Comparison of ENCODE assay signal across 9 mouse cellular contexts in genomic region chr2:169634619-169635382, GRCm38 (mm10). TPM values are rescaled to one million over a fixed set of nuclear protein-coding genes. Genes with fewer than 3 reads are reported as not detected.
DNase-seq lines count a peak whose midpoint lies in the region; ATAC-seq and TF ChIP-seq lines count a peak whose summit lies in the region.
"Had no signal": no experiment of that assay in that cellular context is flagged by ENCODE, and none has a peak within 500 bp of the region (broad histone marks: within the 10 kb centered on the region; RNA-seq: fewer than 3 reads in every experiment).

No protein-coding gene starts in this region.

- 55% methylated on average over 17 of the region's 17 CpGs for WGBS in embryonic facial prominence, embryonic 12.5 days
- 40% methylated on average over 17 of the region's 17 CpGs for WGBS in midbrain, postnatal 0 days

- peak overlapping the region; percentile 94 for H3K4me2 ChIP-seq in embryonic facial prominence, embryonic 12.5 days (replicated peaks)
- peak overlapping the region; percentile 96 for H3K4me2 ChIP-seq in midbrain, postnatal 0 days (ENCODE audit: low read depth, low read length, poor library complexity, severe bottlenecking)

- H3K9ac ChIP-seq in embryonic facial prominence, embryonic 12.5 days = peak overlapping the region; percentile 82
- H3K9ac ChIP-seq in midbrain, postnatal 0 days (replicated peaks; ENCODE audit: low read length, poor library complexity, severe bottlenecking) = peak overlapping the region; percentile 5; the same call in 1 of the 2 replicates

- H3K36me3 ChIP-seq in embryonic facial prominence, embryonic 12.5 days = no peaks in the 10 kb centered on the region
- no peaks in the 10 kb centered on the region for H3K36me3 ChIP-seq in midbrain, postnatal 0 days (ENCODE audit: insufficient read depth, low read length)

- no peaks in the 10 kb centered on the region for H3K9me3 ChIP-seq in embryonic facial prominence, embryonic 12.5 days
- H3K9me3 ChIP-seq in midbrain, postnatal 0 days (ENCODE audit: low read length) = no peaks in the 10 kb centered on the region

- no peak for TF ChIP-seq CTCF in midbrain, postnatal 0 days (IDR thresholded peaks at IDR 0.05)

- H3K27ac ChIP-seq in embryonic facial prominence, embryonic 12.5 days = no peak overlapping the region
- no peak overlapping the region for H3K27ac ChIP-seq in midbrain, postnatal 0 days (ENCODE audit: low read depth, low read length)

- H3K4me3 ChIP-seq in embryonic facial prominence, embryonic 12.5 days = peak overlapping the region; percentile 65
- H3K4me3 ChIP-seq in midbrain, postnatal 0 days (ENCODE audit: low read depth, low read length) = peak overlapping the region; percentile 72

- peak; percentile 8 for DNase-seq in kidney, adult 18-20 months
- no peak for DNase-seq in kidney, adult 9 months
- DNase-seq in induced T-regulatory cell, adult 2 months (ENCODE audit: low read depth) = peak; percentile 39
- DNase-seq in midbrain, postnatal 0 days (ENCODE audit: low spot score) = no peak
- DNase-seq in thymus, postnatal 0 days (ENCODE audit: low spot score) = no peak
- DNase-seq in right cerebral cortex, adult 2 months (ENCODE audit: low spot score in 2 of 2) = no peak
- no peak for DNase-seq in left cerebral cortex, postnatal 14 days (ENCODE audit: low spot score in 2 of 2)

- peaks cover 19% of the 10 kb centered on the region; the same call in 1 of the 2 replicates for H3K4me1 ChIP-seq in embryonic facial prominence, embryonic 12.5 days
- H3K4me1 ChIP-seq in midbrain, postnatal 0 days (ENCODE audit: insufficient read depth, low read length) = peaks cover 5% of the 10 kb centered on the region; the same call in 1 of the 2 replicates

- H3K27me3 ChIP-seq in embryonic facial prominence, embryonic 12.5 days = no peaks in the 10 kb centered on the region
- no peaks in the 10 kb centered on the region for H3K27me3 ChIP-seq in midbrain, postnatal 0 days (ENCODE audit: insufficient read depth, low read length)

- ATAC-seq in embryonic facial prominence, embryonic 12.5 days (ENCODE audit: insufficient number of reproducible peaks, insufficient read depth, low FRiP score, low TSS enrichment) = no peak
- no peak for ATAC-seq in midbrain, postnatal 0 days (ENCODE audit: low FRiP score)

- intact Hi-C loops in left cerebral cortex, postnatal 14 days (cut with DNase I) = loop anchor here (5.0 kb wide), 1 partner anchor 892 kb away; the partner anchor contains the start of gene Atp9a

RNA-seq across cellular contexts. Expression of gene Tshz2, which starts 2.0 kb away (rescaled TPM):
- polyA plus RNA-seq in embryonic facial prominence, embryonic 12.5 days (2016; fragmentation: Nextera tagmentation; extraction: Ambion mirVana) = 8.8 and 9.1 TPM in 2 replicates
- total RNA-seq in midbrain, postnatal 0 days (2014; rRNA removed) = 37.2 and 40.8 TPM in 2 replicates
- 19.6 and 26.4 TPM in 2 replicates for polyA plus RNA-seq in midbrain, postnatal 0 days (2015; fragmentation: Nextera tagmentation; extraction: Ambion mirVana)
- 1.1 and 1.7 TPM in 2 replicates for polyA plus RNA-seq in thymus, postnatal 0 days (2015; fragmentation: Nextera tagmentation; extraction: Ambion mirVana)
- total RNA-seq in left cerebral cortex, postnatal 14 days (2021) = 10 to 100 TPM; 20.7 to 49.7 TPM
- total RNA-seq: megakaryocyte-erythroid progenitor cell, adult 5-6 weeks had no signal

RNA-seq across cellular contexts. Expression of gene Gm11011, which starts 47.3 kb away (rescaled TPM):
- not detected in 2 replicates for polyA plus RNA-seq in embryonic facial prominence, embryonic 12.5 days (2016; fragmentation: Nextera tagmentation; extraction: Ambion mirVana)
- not detected in 2 replicates for total RNA-seq in midbrain, postnatal 0 days (2014; rRNA removed)
- polyA plus RNA-seq in midbrain, postnatal 0 days (2015; fragmentation: Nextera tagmentation; extraction: Ambion mirVana) = not detected in 2 replicates
- polyA plus RNA-seq in thymus, postnatal 0 days (2015; fragmentation: Nextera tagmentation; extraction: Ambion mirVana) = not detected in 2 replicates
- not detected for total RNA-seq in left cerebral cortex, postnatal 14 days (2021)
- total RNA-seq: megakaryocyte-erythroid progenitor cell, adult 5-6 weeks had no signal

Comparison
In these comparisons a context has a peak if more than half of its experiments do, and no peak if none do; other contexts are left out.
1. DNase-seq: peak in kidney, adult 18-20 months (single experiment) and induced T-regulatory cell, adult 2 months (single experiment); none in kidney, adult 9 months (single experiment), midbrain, postnatal 0 days (single experiment), thymus, postnatal 0 days (single experiment), right cerebral cortex, adult 2 months (0 of 2) and left cerebral cortex, postnatal 14 days (0 of 2).